Comparison of ENCODE assay signal across 13 mouse cellular contexts in the genomic region with DNA sequence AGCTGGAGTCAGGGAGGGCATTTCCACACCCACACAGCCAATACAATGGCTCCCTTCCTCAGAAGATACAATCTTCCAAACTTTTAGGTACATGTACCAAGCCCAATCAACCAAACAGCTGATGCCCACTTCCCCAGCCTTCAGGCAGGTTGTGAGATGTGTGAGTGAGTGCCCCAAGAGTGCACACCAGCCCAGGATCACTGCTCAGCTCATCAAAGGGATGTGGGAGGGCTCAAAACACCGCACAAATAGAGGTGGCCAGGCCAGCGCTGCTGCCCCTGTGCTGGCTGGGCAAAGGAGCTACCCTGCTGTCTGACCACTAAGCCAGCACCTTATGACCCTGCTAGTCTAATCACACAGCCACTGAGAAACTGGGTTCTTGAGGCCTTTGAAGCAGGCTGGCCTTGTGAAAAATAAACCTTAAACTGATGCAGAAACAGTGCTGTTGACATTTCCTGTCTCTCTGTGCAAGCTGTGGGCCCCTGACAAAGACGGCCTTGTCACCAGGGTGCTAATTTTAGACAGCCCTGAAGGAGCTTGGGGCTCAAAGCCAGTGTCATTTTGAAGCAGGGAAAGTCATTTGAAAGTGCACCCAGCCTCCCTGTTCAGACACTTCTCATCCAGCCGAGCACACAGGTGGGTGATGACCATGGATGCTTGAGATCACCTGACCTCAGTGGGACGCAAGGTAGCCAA. TPM values are rescaled to one million over a fixed set of nuclear protein-coding genes. Genes with fewer than 3 reads are reported as not detected.
DNase-seq lines count a peak whose midpoint lies in the region; ATAC-seq and TF ChIP-seq lines count a peak whose summit lies in the region.
"Had no signal": no experiment of that assay in that cellular context is flagged by ENCODE, and none has a peak within 500 bp of the region (broad histone marks: within the 10 kb centered on the region; RNA-seq: fewer than 3 reads in every experiment).

No protein-coding gene starts in this region.

- ATAC-seq in lung, embryonic 14.5 days (ENCODE audit: insufficient read depth), result no peak
- no peak for ATAC-seq in intestine, embryonic 16.5 days
- ATAC-seq: hindbrain, embryonic 16.5 days had no signal

- intact Hi-C loops in heart, adult 2 months (cut with DNase I), result no loop called here

- H3K9me3 ChIP-seq in lung, embryonic 14.5 days (ENCODE audit: low read depth, low read length), result no peaks in the 10 kb centered on the region
- no peaks in the 10 kb centered on the region for H3K9me3 ChIP-seq in limb, embryonic 10.5 days (replicated peaks)
- H3K9me3 ChIP-seq in intestine, embryonic 16.5 days (ENCODE audit: control insufficient read depth, low read length), result no peaks in the 10 kb centered on the region

- no peak overlapping the region for H3K4me3 ChIP-seq in lung, embryonic 14.5 days (ENCODE audit: low read depth, low read length)
- no peak overlapping the region for H3K4me3 ChIP-seq in heart, adult 2 months
- no peak overlapping the region for H3K4me3 ChIP-seq in limb, embryonic 10.5 days
- H3K4me3 ChIP-seq in intestine, embryonic 16.5 days (ENCODE audit: low read length), result no peak overlapping the region

- 0 out of 2 replicates have a peak, but pooled peaks cover 7% of the 10 kb centered on the region for H3K4me1 ChIP-seq in lung, embryonic 14.5 days (ENCODE audit: insufficient read depth)
- peaks cover 12% of the 10 kb centered on the region for H3K4me1 ChIP-seq in heart, adult 2 months (ENCODE audit: control insufficient read depth, insufficient read depth, low read length)
- H3K4me1 ChIP-seq in limb, embryonic 10.5 days, result peaks cover 28% of the 10 kb centered on the region
- H3K4me1 ChIP-seq in intestine, embryonic 16.5 days (ENCODE audit: control insufficient read depth, insufficient read depth, low read length), result peaks cover 5% of the 10 kb centered on the region; the same call in 1 of the 2 replicates

- 0 out of 2 replicates have a peak, but pooled peaks cover 3% of the 10 kb centered on the region for H3K36me3 ChIP-seq in lung, embryonic 14.5 days (ENCODE audit: insufficient read depth)
- H3K36me3 ChIP-seq in heart, adult 2 months (ENCODE audit: control insufficient read depth, insufficient read depth, low read length), result no peaks in the 10 kb centered on the region
- H3K36me3 ChIP-seq in limb, embryonic 10.5 days, result no peaks in the 10 kb centered on the region
- no peaks in the 10 kb centered on the region for H3K36me3 ChIP-seq in intestine, embryonic 16.5 days (ENCODE audit: control insufficient read depth, insufficient read depth, low read length)

- peak overlapping the region; percentile 51; the same call in 1 of the 2 replicates for H3K27ac ChIP-seq in lung, embryonic 14.5 days (ENCODE audit: low read depth)
- peak overlapping the region; percentile 75 for H3K27ac ChIP-seq in heart, adult 2 months
- peak overlapping the region; percentile 69 for H3K27ac ChIP-seq in limb, embryonic 10.5 days
- no peak overlapping the region for H3K27ac ChIP-seq in intestine, embryonic 16.5 days (ENCODE audit: low read length)

- 0 out of 2 replicates have a peak, but pooled peaks have one; percentile 22 for TF ChIP-seq POLR2A in heart, adult 2 months (IDR thresholded peaks at IDR 0.05; ENCODE audit: insufficient read depth, low read depth, low read length)

- H3K79me2 ChIP-seq in heart, adult 2 months (replicated peaks; ENCODE audit: control insufficient read depth, insufficient read depth, low read length), result no peaks in the 10 kb centered on the region

- no peak for TF ChIP-seq CTCF in lung, embryonic 14.5 days (IDR thresholded peaks at IDR 0.05; ENCODE audit: low read depth)
- TF ChIP-seq CTCF in heart, adult 2 months (IDR thresholded peaks at IDR 0.05), result no peak

- H3K4me2 ChIP-seq in lung, embryonic 14.5 days, result no peak overlapping the region
- H3K4me2 ChIP-seq in intestine, embryonic 16.5 days (ENCODE audit: low read depth, low read length), result no peak overlapping the region

- no peak for DNase-seq in lung, embryonic 14.5 days
- DNase-seq in lung, postnatal 4 days, result no peak
- peak in 1 of 2 experiments; percentile 51 for DNase-seq in heart, adult 2 months
- no peak for DNase-seq in limb, embryonic 10.5 days (ENCODE audit: low spot score)
- peak; percentile 62 for DNase-seq in thymus, postnatal 25 days
- DNase-seq in MN1 (ENCODE audit: low spot score), result no peak
- DNase-seq in spleen, postnatal 10 days (ENCODE audit: low spot score in 2 of 2), result no peak
- DNase-seq: gastrocnemius, postnatal 25 days; kidney, postnatal 36 days; lung, postnatal 10 days had no signal

- 28% methylated on average over 5 of the region's 5 CpGs for WGBS in lung, embryonic 14.5 days
- 30% methylated on average over 5 of the region's 5 CpGs for WGBS in heart, adult 2 months
- WGBS in limb, embryonic 10.5 days, result 43% methylated on average over 5 of the region's 5 CpGs
- WGBS in intestine, embryonic 16.5 days, result 54% methylated on average over 5 of the region's 5 CpGs

- no peaks in the 10 kb centered on the region for H3K27me3 ChIP-seq in lung, embryonic 14.5 days (ENCODE audit: insufficient read depth, low read length)
- no peaks in the 10 kb centered on the region for H3K27me3 ChIP-seq in heart, adult 2 months (ENCODE audit: control insufficient read depth, insufficient read depth, low read length)
- H3K27me3 ChIP-seq in limb, embryonic 10.5 days (ENCODE audit: low read depth, poor library complexity, severe bottlenecking), result no peaks in the 10 kb centered on the region
- H3K27me3 ChIP-seq in intestine, embryonic 16.5 days (replicated peaks; ENCODE audit: control insufficient read depth, insufficient read depth, low read length), result no peaks in the 10 kb centered on the region

- no peak overlapping the region for H3K9ac ChIP-seq in lung, embryonic 14.5 days
- peak overlapping the region; percentile 7; the same call in 1 of the 2 replicates for H3K9ac ChIP-seq in heart, adult 2 months (ENCODE audit: low read depth, low read length)
- no peak overlapping the region for H3K9ac ChIP-seq in intestine, embryonic 16.5 days (ENCODE audit: low read depth, low read length)

- TF ChIP-seq EP300 in heart, adult 2 months (IDR thresholded peaks at IDR 0.05; ENCODE audit: insufficient read depth, low read depth, low read length), result peak; percentile 53; the same call in 1 of the 2 replicates

RNA-seq across cellular contexts. Expression of a gene that starts 33.7 kb away (rescaled TPM):
- polyA plus RNA-seq in lung, embryonic 14.5 days (2014; fragmentation: Nextera tagmentation; extraction: Ambion mirVana), result 0.20 and 0.75 TPM in 2 replicates
- 1 to 10 TPM; 1.1 to 2.1 TPM for total RNA-seq in heart, adult 2 months (2021)
- 7.7 and 9.4 TPM in 2 replicates for polyA plus RNA-seq in heart, adult 2 months (2012; rRNA removed)
- polyA plus RNA-seq in limb, embryonic 10.5 days (2016; fragmentation: Nextera tagmentation; extraction: Ambion mirVana), result not detected in 2 replicates
- polyA plus RNA-seq in intestine, embryonic 16.5 days (2015; fragmentation: Nextera tagmentation; extraction: Ambion mirVana), result 1.0 and 1.4 TPM in 2 replicates
- total RNA-seq: gastrocnemius, postnatal 25 days; monocyte, adult 5-6 weeks had no signal

RNA-seq across cellular contexts. Expression of a gene that starts 49.4 kb away (rescaled TPM):
- polyA plus RNA-seq in lung, embryonic 14.5 days (2014; fragmentation: Nextera tagmentation; extraction: Ambion mirVana), result 23.6 and 25.0 TPM in 2 replicates
- 1 to 10 TPM; 4.7 to 6.5 TPM for total RNA-seq in heart, adult 2 months (2021)
- polyA plus RNA-seq in heart, adult 2 months (2012; rRNA removed), result 18.0 and 19.1 TPM in 2 replicates
- 2.5 and 3.1 TPM in 2 replicates for polyA plus RNA-seq in limb, embryonic 10.5 days (2016; fragmentation: Nextera tagmentation; extraction: Ambion mirVana)
- polyA plus RNA-seq in intestine, embryonic 16.5 days (2015; fragmentation: Nextera tagmentation; extraction: Ambion mirVana), result 9.5 and 10.1 TPM in 2 replicates
- total RNA-seq: monocyte, adult 5-6 weeks had no signal

RNA-seq across cellular contexts. Expression of a gene that starts 56.4 kb away (rescaled TPM):
- 0.61 and 0.70 TPM in 2 replicates for polyA plus RNA-seq in lung, embryonic 14.5 days (2014; fragmentation: Nextera tagmentation; extraction: Ambion mirVana)
- total RNA-seq in heart, adult 2 months (2021), result under 1 TPM; 0.44 to 0.77 TPM
- 1.1 and 1.4 TPM in 2 replicates for polyA plus RNA-seq in heart, adult 2 months (2012; rRNA removed)
- polyA plus RNA-seq in limb, embryonic 10.5 days (2016; fragmentation: Nextera tagmentation; extraction: Ambion mirVana), result 0.48 and 0.79 TPM in 2 replicates
- polyA plus RNA-seq in intestine, embryonic 16.5 days (2015; fragmentation: Nextera tagmentation; extraction: Ambion mirVana), result 0.11 and 0.16 TPM in 2 replicates
- total RNA-seq: gastrocnemius, postnatal 25 days; monocyte, adult 5-6 weeks had no signal
